In genomic region chr13:9329307-9329915, GRCm38 (mm10) we compare ENCODE assay signal across 8 mouse cellular contexts. TPM values are rescaled to one million over a fixed set of nuclear protein-coding genes. Genes with fewer than 3 reads are reported as not detected.
DNase-seq lines count a peak whose midpoint lies in the region; ATAC-seq and TF ChIP-seq lines count a peak whose summit lies in the region.

No protein-coding gene starts in this region.

- H3K4me1 ChIP-seq in heart, embryonic 12.5 days (replicated peaks) = peaks cover 32% of the 10 kb centered on the region
- H3K4me1 ChIP-seq in lung, embryonic 15.5 days = peaks cover 16% of the 10 kb centered on the region

- no peak overlapping the region for H3K27ac ChIP-seq in gastrocnemius, adult 2 months
- H3K27ac ChIP-seq in heart, embryonic 12.5 days (ENCODE audit: poor library complexity, severe bottlenecking) = peak overlapping the region; percentile 13; the same call in 1 of the 2 replicates
- H3K27ac ChIP-seq in lung, embryonic 15.5 days = peak overlapping the region; percentile 60; the same call in 1 of the 2 replicates

- WGBS in heart, embryonic 12.5 days = 47% methylated on average over 1 of the region's 1 CpGs
- WGBS in lung, embryonic 15.5 days = 54% methylated on average over 1 of the region's 1 CpGs

- H3K4me2 ChIP-seq in heart, embryonic 12.5 days = no peak overlapping the region
- no peak overlapping the region for H3K4me2 ChIP-seq in lung, embryonic 15.5 days

- H3K36me3 ChIP-seq in heart, embryonic 12.5 days = no peaks in the 10 kb centered on the region
- no peaks in the 10 kb centered on the region for H3K36me3 ChIP-seq in lung, embryonic 15.5 days

- H3K9me3 ChIP-seq in heart, embryonic 12.5 days (replicated peaks) = no peaks in the 10 kb centered on the region
- no peaks in the 10 kb centered on the region for H3K9me3 ChIP-seq in lung, embryonic 15.5 days

- intact Hi-C loops in gastrocnemius, adult 2 months (cut with DNase I) = no loop called here

- H3K27me3 ChIP-seq in heart, embryonic 12.5 days (replicated peaks) = no peaks in the 10 kb centered on the region
- no peaks in the 10 kb centered on the region for H3K27me3 ChIP-seq in lung, embryonic 15.5 days

- H3K9ac ChIP-seq in heart, embryonic 12.5 days = no peak overlapping the region
- H3K9ac ChIP-seq in lung, embryonic 15.5 days = no peak overlapping the region

- TF ChIP-seq CTCF in gastrocnemius, adult 2 months (IDR thresholded peaks at IDR 0.05) = no peak

- peak; percentile 9 for DNase-seq in gastrocnemius, postnatal 25 days
- no peak for DNase-seq in gastrocnemius, adult 2 months
- peak; percentile 14 for DNase-seq in WW6 (ENCODE audit: low read depth, low spot score)
- peak; percentile 33 for DNase-seq in urinary bladder, adult 2 months (ENCODE audit: low spot score)
- no peak for DNase-seq in right cerebral cortex, adult 2 months (ENCODE audit: low spot score in 2 of 2)
- no peak for DNase-seq in layer of hippocampus, adult 9-10 months (ENCODE audit: low spot score)

- ATAC-seq in heart, embryonic 12.5 days (ENCODE audit: insufficient number of reproducible peaks, low FRiP score) = no peak
- ATAC-seq in lung, embryonic 15.5 days (ENCODE audit: borderline replicate concordance, extremely low read depth, low FRiP score, low TSS enrichment) = peak; percentile 77; the same call in 1 of the 2 replicates

- no peak overlapping the region for H3K4me3 ChIP-seq in gastrocnemius, adult 2 months
- H3K4me3 ChIP-seq in heart, embryonic 12.5 days = no peak overlapping the region
- H3K4me3 ChIP-seq in lung, embryonic 15.5 days = no peak overlapping the region

RNA-seq across cellular contexts. Expression of gene Dip2c, which starts 53.1 kb away (rescaled TPM):
- total RNA-seq in gastrocnemius, postnatal 25 days (2021) = 10 to 100 TPM in 1 of 2 experiments, 1 to 10 TPM in 1; 9.7 to 11.5 TPM
- total RNA-seq in gastrocnemius, adult 2 months (2021) = 10 to 100 TPM; 10.6 to 15.5 TPM
- polyA plus RNA-seq in heart, embryonic 12.5 days (2016; fragmentation: Nextera tagmentation; extraction: Ambion mirVana) = 7.9 and 8.4 TPM in 2 replicates
- polyA plus RNA-seq in lung, embryonic 15.5 days (2015; fragmentation: Nextera tagmentation; extraction: Ambion mirVana) = 4.6 and 4.9 TPM in 2 replicates
- polyA plus RNA-seq in urinary bladder, adult 2 months (2012; rRNA removed) = 14.8 and 17.8 TPM in 2 replicates

Comparison
In these comparisons a context has a peak if more than half of its experiments do, and no peak if none do; other contexts are left out.
1. DNase-seq: peak in gastrocnemius, postnatal 25 days (single experiment), WW6 (single experiment) and urinary bladder, adult 2 months (single experiment); none in gastrocnemius, adult 2 months (single experiment), right cerebral cortex, adult 2 months (0 of 2) and layer of hippocampus, adult 9-10 months (single experiment).